Mouse (Mus musculus) small intestine, adult 2 months (tissue): ENCODE measurements around the gene Nkg7.

Experiments
- CTCF ChIP-seq: fragments of 200-500 bp; IDR thresholded peaks from 2 replicates; pipeline ENCODE4 v1.5.1; 2012; ENCODE audit warnings: low read depth, mild to moderate bottlenecking, control low read depth, inconsistent platforms, low read length, moderate library complexity, mixed read lengths; ENCODE audit not compliant: insufficient replicate concordance, insufficient read length; ENCODE audit errors: extremely low read depth
- POLR2A ChIP-seq: fragments of 200-500 bp; IDR thresholded peaks from 2 replicates; pipeline ENCODE4 v1.6.1; 2012; ENCODE audit warnings: low read depth, mild to moderate bottlenecking, control low read depth, inconsistent platforms, low read length, moderate library complexity

- TF ChIP-seq POLR2A (no peak), CTCF (no peak)
Measured at GRCm38 (mm10) chr7:43451726-43452125, 14.9 kb downstream of the Nkg7 start.
